Mouse (Mus musculus) myocyte (in vitro differentiated cells): ENCODE measurements around the gene Il5.
A peak's percentile ranks its signal among the peaks of the same experiment; 100 is the strongest.

Source experiments
- CEBPB ChIP-seq: IDR thresholded peaks from 2 replicates; pipeline ENCODE4 v1.6.1; 2011; ENCODE audit warnings: mild to moderate bottlenecking, moderate library complexity; ENCODE audit not compliant: poor library complexity, insufficient read depth, severe bottlenecking
- E2F4 ChIP-seq: IDR thresholded peaks from one replicate; pipeline ENCODE4 v1.6.1; 2011; ENCODE audit warnings: mild to moderate bottlenecking, control low read depth, moderate library complexity; ENCODE audit not compliant: insufficient read depth
- MAX ChIP-seq: IDR thresholded peaks from one replicate; pipeline ENCODE4 v1.6.1; 2011; ENCODE audit warnings: low read depth, mild to moderate bottlenecking, control low read depth
- MYOD1 ChIP-seq, 3 experiments: IDR thresholded peaks; one replicate each; pipeline ENCODE4 v1.6.1; 2011; ENCODE audit warnings: control low read depth in 2 of 3, low read depth in 2 of 3, mild to moderate bottlenecking in 2 of 3, moderate library complexity in 1 of 3; ENCODE audit not compliant: insufficient read length in 2 of 3, control insufficient read depth in 1 of 3
- POLR2A ChIP-seq: IDR thresholded peaks from one replicate; pipeline ENCODE4 v1.6.1; 2011; ENCODE audit warnings: low read depth, mild to moderate bottlenecking, control low read depth, moderate library complexity; ENCODE audit not compliant: insufficient read length
- SRF ChIP-seq: IDR thresholded peaks from one replicate; pipeline ENCODE4 v1.6.1; 2011; ENCODE audit warnings: low read depth; ENCODE audit not compliant: control insufficient read depth, insufficient read length
- TCF12 ChIP-seq: IDR thresholded peaks from one replicate; pipeline ENCODE4 v1.6.1; 2011; ENCODE audit warnings: mild to moderate bottlenecking, control low read depth; ENCODE audit not compliant: poor library complexity, insufficient read depth, severe bottlenecking
- TCF3 ChIP-seq: IDR thresholded peaks from one replicate; pipeline ENCODE4 v1.6.1; 2011; ENCODE audit warnings: low read depth, control low read depth; ENCODE audit not compliant: insufficient read length
- USF1 ChIP-seq: IDR thresholded peaks from one replicate; pipeline ENCODE4 v1.6.1; 2011; ENCODE audit warnings: low read depth, mild to moderate bottlenecking, control low read depth, moderate library complexity

- TF ChIP-seq USF1: peak; percentile 96
- no peak for TF ChIP-seq TCF12
- TF ChIP-seq MAX: no peak
- no peak for TF ChIP-seq E2F4
- peak; percentile 92 for TF ChIP-seq POLR2A
- no peak for TF ChIP-seq SRF
- peak in 2 of 3 experiments; percentile 52 to 65 for TF ChIP-seq MYOD1 (IDR thresholded peaks at IDR 0.05; ENCODE audit: control insufficient read depth in 1 of 3, insufficient read length in 2 of 3, low read depth in 2 of 3)
- no peak for TF ChIP-seq TCF3
- TF ChIP-seq CEBPB: no peak
Measured at GRCm38 (mm10) chr11:53763496-53764140, 43.0 kb downstream of the Il5 start.
